Mouse (Mus musculus): Measurements from ENCODE around the gene Cntn5.
"Not testable (repeated sequence)": the region's sequence is repeated elsewhere in the genome, so short reads cannot be mapped to it uniquely, and the experiment has no call there.

Gene Cntn5

DNA sequence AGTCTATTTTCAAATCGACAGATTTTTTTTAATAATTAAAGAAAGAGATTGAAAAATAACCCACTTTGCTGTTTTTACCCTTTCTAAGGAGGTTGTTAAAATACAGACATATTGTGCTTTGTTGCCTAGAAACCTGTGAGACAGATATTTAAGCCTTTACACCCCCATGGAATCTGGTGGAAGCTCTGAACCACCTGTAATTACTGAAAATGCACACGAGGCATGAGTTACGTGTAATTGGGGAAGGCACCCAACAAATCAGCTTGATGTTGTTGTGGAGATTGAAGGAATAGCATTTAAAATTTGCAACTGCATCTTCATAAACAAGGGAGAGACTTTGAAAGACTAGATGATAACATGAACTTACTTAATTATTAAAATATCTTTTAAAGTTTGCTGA is 223.4 kb downstream of the Cntn5 start:
- Histone ChIP-seq H3K36me3 (ENCODE audit: control insufficient read depth, insufficient read depth, low read length, poor library complexity, severe bottlenecking) (no peaks in the 10 kb centered on the region), H3K27me3 (ENCODE audit: control insufficient read depth, insufficient read depth, low read length, poor library complexity, severe bottlenecking) (no peaks in the 10 kb centered on the region)
- no peak for DNase-seq (ENCODE audit: low read depth, low spot score)

GRCm38 (mm10) chr9:10668676-10669075 is 235.9 kb downstream of the Cntn5 start:
- H3K36me3 ChIP-seq (ENCODE audit: control insufficient read depth, insufficient read depth, low read length, poor library complexity, severe bottlenecking) = no peaks in the 10 kb centered on the region

GRCm38 (mm10) chr9:10667438-10667837 is 237.1 kb downstream of the Cntn5 start:
- Histone ChIP-seq H3K27me3 (ENCODE audit: control insufficient read depth, insufficient read depth, low read length, poor library complexity, severe bottlenecking) (no peaks in the 10 kb centered on the region), H3K36me3 (ENCODE audit: control insufficient read depth, insufficient read depth, low read length, poor library complexity, severe bottlenecking) (no peaks in the 10 kb centered on the region)
- DNase-seq (ENCODE audit: low read depth, low spot score) = no peak

More at GRCm38 (mm10) chr9:10668676-10669075, 235.9 kb downstream of the Cntn5 start:
- H3K27me3 ChIP-seq (ENCODE audit: control insufficient read depth, insufficient read depth, low read length, poor library complexity, severe bottlenecking) = no peaks in the 10 kb centered on the region
- DNase-seq (ENCODE audit: low read depth, low spot score) = no peak

- no peak for DNase-seq (ENCODE audit: low read depth, low spot score)
- H3K27me3 ChIP-seq (ENCODE audit: control insufficient read depth, insufficient read depth, low read length, poor library complexity, severe bottlenecking) = no peaks in the 10 kb centered on the region
- no peaks in the 10 kb centered on the region for H3K36me3 ChIP-seq (ENCODE audit: control insufficient read depth, insufficient read depth, low read length, poor library complexity, severe bottlenecking)
These were observed 238.8 kb downstream of the Cntn5 start for GRCm38 (mm10) chr9:10665756-10666155.

- no peaks in the 10 kb centered on the region for H3K36me3 ChIP-seq (ENCODE audit: control insufficient read depth, insufficient read depth, low read length, poor library complexity, severe bottlenecking)
- no peak for DNase-seq (ENCODE audit: low read depth, low spot score)
- H3K27me3 ChIP-seq (ENCODE audit: control insufficient read depth, insufficient read depth, low read length, poor library complexity, severe bottlenecking) = no peaks in the 10 kb centered on the region
These were observed 241.5 kb downstream of the Cntn5 start for GRCm38 (mm10) chr9:10663101-10663500.

DNA sequence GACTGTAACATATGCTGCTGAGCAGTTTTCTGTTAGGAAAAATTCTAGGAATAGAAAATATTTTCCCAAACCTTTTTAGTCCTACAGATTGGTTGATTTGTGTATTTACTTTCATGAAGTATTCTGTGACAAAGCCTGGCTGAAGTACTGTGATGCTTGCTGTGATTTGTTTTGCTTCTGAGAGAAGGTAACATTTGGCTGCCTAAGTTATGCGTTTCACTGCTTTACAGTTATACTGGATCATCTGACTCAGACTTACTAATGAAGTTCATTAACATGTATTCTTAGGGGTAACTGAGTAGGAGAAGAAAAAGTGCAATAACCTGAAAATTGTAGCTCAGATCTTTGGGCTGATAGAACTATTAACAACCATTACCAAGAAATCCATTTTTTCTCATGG is 245.1 kb downstream of the Cntn5 start:
- no peak for DNase-seq (ENCODE audit: low read depth, low spot score)
- Histone ChIP-seq H3K27me3 (ENCODE audit: control insufficient read depth, insufficient read depth, low read length, poor library complexity, severe bottlenecking) (no peaks in the 10 kb centered on the region), H3K36me3 (ENCODE audit: control insufficient read depth, insufficient read depth, low read length, poor library complexity, severe bottlenecking) (no peaks in the 10 kb centered on the region)

DNA sequence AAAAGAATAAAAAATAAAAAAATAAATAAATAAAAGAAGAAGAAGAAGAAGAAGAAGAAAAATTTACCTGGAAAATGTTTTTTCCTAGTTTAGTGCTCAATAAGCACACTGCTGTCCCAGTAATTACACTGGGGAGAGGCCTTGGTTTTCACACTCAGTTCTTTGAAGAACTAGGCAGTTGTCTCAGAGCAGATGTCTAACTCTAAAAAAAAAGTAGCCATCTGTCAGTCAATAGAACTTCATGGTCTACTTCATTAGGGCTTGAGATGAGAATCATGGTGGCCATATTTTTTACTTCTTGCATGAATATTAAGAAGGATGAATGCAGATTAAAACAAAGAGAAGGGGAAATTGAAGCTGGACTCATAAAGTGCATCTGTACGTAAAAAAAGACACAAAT is 246.5 kb downstream of the Cntn5 start:
- no peak for DNase-seq (ENCODE audit: low read depth, low spot score)
- Histone ChIP-seq H3K36me3 (ENCODE audit: control insufficient read depth, insufficient read depth, low read length, poor library complexity, severe bottlenecking) (no peaks in the 10 kb centered on the region), H3K27me3 (ENCODE audit: control insufficient read depth, insufficient read depth, low read length, poor library complexity, severe bottlenecking) (no peaks in the 10 kb centered on the region)

GRCm38 (mm10) chr9:10657144-10657748 is 247.3 kb downstream of the Cntn5 start:
- no peaks in the 10 kb centered on the region for H3K27me3 ChIP-seq (ENCODE audit: control insufficient read depth, insufficient read depth, low read length, poor library complexity, severe bottlenecking)
- no peak for DNase-seq (ENCODE audit: low read depth, low spot score)
- H3K36me3 ChIP-seq (ENCODE audit: control insufficient read depth, insufficient read depth, low read length, poor library complexity, severe bottlenecking) = no peaks in the 10 kb centered on the region

DNA sequence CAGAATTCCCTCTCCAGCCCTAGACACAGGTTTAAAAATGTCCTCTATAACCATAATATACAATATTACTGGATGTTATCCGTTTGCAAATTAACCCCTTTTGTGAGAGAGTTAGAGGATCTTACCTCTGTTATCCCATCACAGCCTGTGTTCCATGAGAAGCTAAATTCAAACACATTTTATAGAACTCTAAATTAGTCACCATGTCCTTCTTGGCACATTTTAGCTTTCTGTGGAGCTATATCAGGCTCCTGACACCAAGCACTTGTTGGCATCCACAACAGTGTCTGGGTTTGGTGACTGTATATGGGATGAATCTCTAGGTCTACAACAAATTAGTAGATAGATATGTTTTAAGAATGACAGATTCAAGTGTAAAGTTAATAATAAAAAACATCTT is 253.9 kb downstream of the Cntn5 start:
- Histone ChIP-seq H3K36me3 (ENCODE audit: control insufficient read depth, insufficient read depth, low read length, poor library complexity, severe bottlenecking) (no peaks in the 10 kb centered on the region), H3K27me3 (ENCODE audit: control insufficient read depth, insufficient read depth, low read length, poor library complexity, severe bottlenecking) (no peaks in the 10 kb centered on the region)
- no peak for DNase-seq (ENCODE audit: low read depth, low spot score)

GRCm38 (mm10) chr9:10645951-10646350 is 258.6 kb downstream of the Cntn5 start:
- DNase-seq (ENCODE audit: low read depth, low spot score) = no peak
- Histone ChIP-seq H3K36me3 (ENCODE audit: control insufficient read depth, insufficient read depth, low read length, poor library complexity, severe bottlenecking) (no peaks in the 10 kb centered on the region), H3K27me3 (ENCODE audit: control insufficient read depth, insufficient read depth, low read length, poor library complexity, severe bottlenecking) (no peaks in the 10 kb centered on the region)

DNA sequence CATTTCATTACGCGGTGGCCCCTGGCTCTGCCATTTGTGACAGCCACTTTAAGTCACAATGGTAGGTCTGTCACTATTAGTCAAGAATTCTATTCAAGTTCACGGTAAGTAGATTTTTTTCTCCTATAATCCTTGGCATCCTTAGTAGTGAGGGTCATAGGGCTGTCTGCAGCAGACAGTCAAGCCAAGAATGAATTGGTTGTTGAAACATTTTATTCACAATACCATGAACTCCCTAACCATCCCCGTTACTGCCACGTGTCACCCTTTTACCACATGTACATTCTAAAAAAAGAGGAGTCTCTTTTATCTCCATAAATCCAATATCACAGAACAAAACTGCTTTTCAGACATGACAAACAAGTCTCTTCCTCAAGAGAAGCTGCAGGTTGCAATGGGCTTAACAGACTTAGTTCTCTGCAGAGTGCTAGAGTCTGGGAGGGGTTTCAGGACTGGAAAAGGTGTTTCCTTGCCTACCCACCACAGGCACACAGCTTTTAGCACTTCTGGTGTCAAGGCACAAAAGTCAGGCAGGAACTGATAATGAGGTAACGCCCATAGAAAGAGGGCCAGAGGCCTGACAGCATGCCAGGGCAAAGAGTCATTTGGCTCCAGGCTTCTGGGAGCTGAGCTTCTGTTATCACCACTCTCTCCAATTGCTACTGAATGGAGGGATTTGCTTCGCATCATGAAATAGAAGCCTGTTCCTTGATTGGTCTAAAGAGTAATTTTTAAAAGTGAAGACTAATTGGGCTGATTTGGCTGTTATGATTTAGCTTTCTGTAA is 259.3 kb downstream of the Cntn5 start:
- H3K27me3 ChIP-seq (ENCODE audit: control insufficient read depth, insufficient read depth, low read length, poor library complexity, severe bottlenecking) = no peaks in the 10 kb centered on the region
- DNase-seq (ENCODE audit: low read depth, low spot score) = no peak
- no peaks in the 10 kb centered on the region for H3K36me3 ChIP-seq (ENCODE audit: control insufficient read depth, insufficient read depth, low read length, poor library complexity, severe bottlenecking)

DNA sequence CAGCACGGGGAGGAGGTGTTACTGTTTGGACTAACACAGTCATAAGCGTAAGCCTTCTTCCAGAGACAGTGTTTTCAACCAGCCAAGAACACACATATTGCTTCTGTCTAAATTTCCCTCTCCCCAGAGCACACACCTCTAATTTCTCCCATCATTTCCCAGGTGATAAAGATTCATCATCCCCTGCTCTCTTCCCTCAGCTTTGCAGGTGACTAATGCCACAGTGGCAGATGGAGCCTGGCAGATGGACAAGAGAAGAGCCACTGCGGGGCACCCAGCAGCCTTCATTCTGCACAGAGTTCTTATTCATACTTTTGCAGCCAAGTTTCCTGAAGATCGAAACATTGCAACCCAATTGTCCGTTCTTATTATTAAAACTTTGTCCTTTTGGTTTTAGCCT is 286.5 kb downstream of the Cntn5 start:
- DNase-seq (ENCODE audit: low read depth, low spot score) = no peak
- H3K27me3 ChIP-seq (ENCODE audit: control insufficient read depth, insufficient read depth, low read length, poor library complexity, severe bottlenecking) = no peaks in the 10 kb centered on the region
- H3K36me3 ChIP-seq (ENCODE audit: control insufficient read depth, insufficient read depth, low read length, poor library complexity, severe bottlenecking) = no peaks in the 10 kb centered on the region

GRCm38 (mm10) chr9:10575346-10576241 is 329.0 kb downstream of the Cntn5 start:
- Histone ChIP-seq H3K27me3 (ENCODE audit: control insufficient read depth, insufficient read depth, low read length, poor library complexity, severe bottlenecking) (no peaks in the 10 kb centered on the region; the same call in 1 of the 2 replicates), H3K36me3 (ENCODE audit: control insufficient read depth, insufficient read depth, low read length, poor library complexity, severe bottlenecking) (no peaks in the 10 kb centered on the region)
- no peak for DNase-seq (ENCODE audit: low read depth, low spot score)

DNA sequence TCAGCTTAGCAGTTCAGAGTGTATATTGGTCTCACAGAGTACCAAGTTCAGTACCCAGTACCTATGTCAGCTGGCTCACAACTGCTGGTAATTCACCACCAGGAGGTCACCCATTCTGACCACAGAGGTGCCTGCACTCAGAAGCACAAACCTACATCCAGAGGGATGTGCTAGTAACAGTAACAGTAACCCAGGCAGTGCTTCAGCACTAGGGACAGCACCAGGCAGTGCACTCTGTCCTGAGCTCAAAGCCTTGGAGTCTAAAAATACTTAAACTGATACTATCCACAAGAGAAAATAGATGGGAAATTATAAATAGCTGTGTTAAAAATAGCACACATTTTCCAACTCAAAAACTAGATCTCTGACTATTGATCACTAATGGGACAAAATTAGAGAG is 334.7 kb downstream of the Cntn5 start:
- no peak for DNase-seq (ENCODE audit: low read depth, low spot score)
- Histone ChIP-seq H3K27me3 (ENCODE audit: control insufficient read depth, insufficient read depth, low read length, poor library complexity, severe bottlenecking) (no peaks in the 10 kb centered on the region), H3K36me3 (ENCODE audit: control insufficient read depth, insufficient read depth, low read length, poor library complexity, severe bottlenecking) (no peaks in the 10 kb centered on the region)

- not testable (repeated sequence) for DNase-seq (ENCODE audit: low read depth, low spot score); H3K27me3 ChIP-seq (ENCODE audit: control insufficient read depth, insufficient read depth, low read length, poor library complexity, severe bottlenecking); H3K36me3 ChIP-seq (ENCODE audit: control insufficient read depth, insufficient read depth, low read length, poor library complexity, severe bottlenecking)
These were observed 363.7 kb downstream of the Cntn5 start for GRCm38 (mm10) chr9:10540877-10541276.
